Mouse (Mus musculus) liver, embryonic 14.5 days (tissue): ENCODE data around the gene Fzd4. TPM values are rescaled to one million over a fixed set of nuclear protein-coding genes. Genes with fewer than 3 reads are reported as not detected.
A peak's percentile ranks its signal among the peaks of the same experiment; 100 is the strongest.

Experiments used
- ATAC-seq: fragments of 200-750 bp; cut with Nextera tagmentation; 2 replicates; pipeline ENCODE4 v1.8.0; 2017; ENCODE audit warnings: moderate number of reproducible peaks, mild to moderate bottlenecking, moderate library complexity; ENCODE audit not compliant: insufficient read depth
- DNase-seq, 3 experiments: peaks; one replicate each; pipeline ENCODE4 v3.0.0-alpha.2; 2012 to 2013; ENCODE audit warnings: low read depth in 3 of 3, low spot score in 3 of 3
- H3K27ac ChIP-seq: fragments of 300-500 bp; sonication (generic); 2 replicates; pipeline ENCODE4 v1.5.1; 2014; ENCODE audit warnings: moderate library complexity, mild to moderate bottlenecking, control low read depth, inconsistent platforms
- H3K27me3 ChIP-seq: fragments of 300-500 bp; sonication (generic); 2 replicates; pipeline ENCODE4 v1.6.1; 2014; ENCODE audit warnings: mild to moderate bottlenecking, low read length, moderate library complexity; ENCODE audit not compliant: control insufficient read depth, insufficient read depth
- H3K36me3 ChIP-seq: fragments of 300-500 bp; sonication (generic); replicated peaks from 2 replicates; pipeline ENCODE4 v1.6.1; 2014; ENCODE audit warnings: low read depth; ENCODE audit not compliant: control insufficient read depth, insufficient read depth
- H3K4me1 ChIP-seq, 2 experiments: fragments of 200-500 bp in 1 of 2; fragments of 300-500 bp in 1 of 2; sonication (generic) in 1 of 2; replicated peaks; 2 replicates each; pipeline ENCODE4 v1.6.1; 2012 to 2014; ENCODE audit warnings: antibody characterized with exemption in 1 of 2, inconsistent platforms in 1 of 2, low read length in 1 of 2; ENCODE audit not compliant: control insufficient read depth in 2 of 2, insufficient read depth in 2 of 2
- H3K4me2 ChIP-seq: fragments of 300-500 bp; sonication (generic); 2 replicates; pipeline ENCODE4 v1.6.1; 2014; ENCODE audit warnings: low read depth, mild to moderate bottlenecking, control low read depth, moderate library complexity
- H3K4me3 ChIP-seq, 2 experiments: fragments of 200-500 bp in 1 of 2; fragments of 300-500 bp in 1 of 2; sonication (generic) in 1 of 2; 2 replicates each; pipeline ENCODE4 v1.5.1; 2012 to 2014; ENCODE audit warnings: low read depth in 2 of 2, low read length in 2 of 2, mild to moderate bottlenecking in 2 of 2, control low read depth in 1 of 2, inconsistent platforms in 1 of 2, moderate library complexity in 1 of 2; ENCODE audit not compliant: insufficient read depth in 1 of 2
- H3K9ac ChIP-seq: fragments of 300-500 bp; sonication (generic); replicated peaks from 2 replicates; pipeline ENCODE4 v1.6.1; 2014; ENCODE audit warnings: mild to moderate bottlenecking, control low read depth, moderate library complexity
- H3K9me3 ChIP-seq: fragments of 300-500 bp; sonication (generic); 2 replicates; pipeline ENCODE4 v1.6.1; 2016; ENCODE audit warnings: low read length, mixed read lengths; ENCODE audit not compliant: control insufficient read depth
- CTCF ChIP-seq: IDR thresholded peaks from 2 replicates; pipeline ENCODE4 v1.5.1; 2016; ENCODE audit warnings: antibody characterized with exemption, low read depth, control low read depth
- EP300 ChIP-seq: IDR thresholded peaks from 2 replicates; pipeline ENCODE4 v1.6.1; 2016; ENCODE audit warnings: antibody characterized with exemption, low read depth
- WGBS: fragments of 180-500 bp; shearing (Covaris S2); extraction: QIAGEN DNeasy Blood & Tissue Kit; methylation state at CpG from one replicate; pipeline ENCODE4 v1.1.7; 2014; ENCODE audit not compliant: insufficient replicate concordance; 5-methylcytosine and 5-hydroxymethylcytosine counted together
- polyA plus RNA-seq, 2 experiments: library from polyadenylated mRNA; depleted of rRNA in 1 of 2; stranded (reverse) in 1 of 2; unstranded in 1 of 2; fragments of >200 nt; fragmentation: Nextera tagmentation in 1 of 2; extraction: Ambion mirVana in 1 of 2; gene quantifications; 2 replicates each; pipeline versions ENCODE4 v1.2.1 to v1.2.3; 2012 to 2014

The Fzd4 gene
- polyA plus RNA-seq, 2 experiments, result 2.0 TPM

DNA sequence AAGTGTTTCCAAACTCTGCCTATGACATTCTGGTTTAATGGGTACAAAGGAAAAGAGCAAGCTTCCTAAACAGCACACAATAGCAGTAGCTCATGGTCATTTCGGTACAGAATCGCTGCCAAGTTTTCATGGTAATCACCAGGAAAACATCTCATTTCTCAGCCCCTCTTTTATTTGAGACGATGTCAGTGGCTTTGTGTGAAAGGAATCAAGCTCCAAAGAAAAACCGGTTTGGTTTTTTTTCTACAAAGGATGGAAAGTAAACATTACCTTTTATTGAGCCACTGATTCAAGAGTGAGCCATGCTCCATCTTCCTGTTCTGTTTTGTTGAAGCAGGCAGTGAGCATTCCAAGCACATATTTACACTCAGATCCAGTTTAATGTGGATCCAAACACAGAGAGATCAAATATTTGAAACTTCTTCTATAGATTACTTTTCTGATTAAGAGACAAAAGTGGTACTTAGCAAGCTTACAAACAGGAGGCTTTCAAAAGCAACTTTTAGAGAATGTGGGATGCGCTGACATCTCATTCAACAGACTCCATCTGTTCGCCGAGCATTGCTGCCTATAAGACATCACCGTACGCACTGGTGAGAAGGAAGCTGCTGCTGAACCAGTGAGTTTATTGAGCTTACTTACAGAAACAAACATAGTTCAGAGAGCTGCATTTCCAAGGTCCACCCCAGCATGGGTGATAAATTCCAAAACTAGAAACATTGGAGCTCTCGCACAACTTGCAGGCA, 38.8 kb upstream of the Fzd4 start:
- no peak overlapping the region for H3K27ac ChIP-seq
- H3K4me2 ChIP-seq, result no peak overlapping the region

DNA sequence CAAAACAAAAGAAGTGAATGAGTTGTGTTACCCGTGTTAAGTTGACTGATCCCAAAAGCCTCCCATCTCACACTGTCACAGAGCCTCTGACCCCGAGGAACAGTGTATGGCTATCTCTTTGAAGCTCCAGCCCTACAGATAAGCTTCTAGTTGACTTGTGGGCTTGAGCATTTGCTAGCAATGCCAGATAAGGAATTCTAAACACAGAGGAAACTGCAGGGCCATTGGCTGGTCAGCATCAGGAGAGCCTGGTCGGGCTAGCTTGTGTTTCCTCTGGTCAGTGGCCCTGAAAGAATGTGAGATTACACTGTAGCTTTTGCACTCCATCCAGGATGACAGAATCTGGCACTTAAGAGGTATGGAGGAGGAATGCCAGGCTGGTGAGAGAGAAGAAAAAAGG, 36.5 kb upstream of the Fzd4 start:
- no peak overlapping the region for H3K4me3 ChIP-seq
- 2% methylated on average over 3 of the region's 3 CpGs for WGBS
- peak; percentile 25 to 35 (median 29) for DNase-seq
- no peaks in the 10 kb centered on the region for H3K9me3 ChIP-seq
- no peak for TF ChIP-seq EP300
- TF ChIP-seq CTCF, result no peak
- H3K36me3 ChIP-seq, result no peaks in the 10 kb centered on the region
- H3K9ac ChIP-seq, result no peak overlapping the region
- H3K4me2 ChIP-seq, result no peak overlapping the region
- H3K27ac ChIP-seq, result no peak overlapping the region
- peak; percentile 78 for ATAC-seq
- peaks cover 0 to 12% of the 10 kb centered on the region in 2 experiments; a peak in 3 of 4 replicates for H3K4me1 ChIP-seq
- no peaks in the 10 kb centered on the region for H3K27me3 ChIP-seq

More for the DNA sequence above, 38.8 kb upstream of the Fzd4 start:
- H3K9me3 ChIP-seq, result no peaks in the 10 kb centered on the region
- no peak for ATAC-seq
- no peak overlapping the region for H3K9ac ChIP-seq
- H3K4me3 ChIP-seq, result no peak overlapping the region
- H3K36me3 ChIP-seq, result no peaks in the 10 kb centered on the region
- TF ChIP-seq EP300 (no peak), CTCF (no peak)
- 81% methylated on average over 10 of the region's 10 CpGs for WGBS
- peaks cover 0 to 12% of the 10 kb centered on the region in 2 experiments; a peak in 3 of 4 replicates for H3K4me1 ChIP-seq
- no peaks in the 10 kb centered on the region for H3K27me3 ChIP-seq
- no peak for DNase-seq

DNA sequence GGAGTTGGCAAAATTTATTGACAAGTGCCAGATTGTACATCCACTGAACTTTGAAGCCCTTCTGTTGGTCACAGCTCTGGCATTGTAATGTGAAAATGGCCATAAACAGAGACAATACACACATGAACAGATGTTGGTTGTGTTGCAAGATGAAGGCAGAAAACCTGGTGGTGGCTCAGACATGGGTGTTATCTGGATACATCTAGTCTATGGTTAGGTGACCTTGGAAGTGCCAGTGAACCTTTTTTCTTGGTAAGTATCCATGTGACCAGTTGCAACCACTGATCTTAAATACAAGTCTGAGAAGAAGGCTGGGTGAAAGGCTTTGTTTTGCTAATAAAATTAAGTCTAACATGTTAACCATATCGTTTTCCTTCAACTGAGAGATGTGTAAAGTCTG, 34.1 kb upstream of the Fzd4 start:
- no peak overlapping the region for H3K9ac ChIP-seq
- WGBS, result 43% methylated on average over 1 of the region's 1 CpGs
- H3K4me2 ChIP-seq, result no peak overlapping the region

DNA sequence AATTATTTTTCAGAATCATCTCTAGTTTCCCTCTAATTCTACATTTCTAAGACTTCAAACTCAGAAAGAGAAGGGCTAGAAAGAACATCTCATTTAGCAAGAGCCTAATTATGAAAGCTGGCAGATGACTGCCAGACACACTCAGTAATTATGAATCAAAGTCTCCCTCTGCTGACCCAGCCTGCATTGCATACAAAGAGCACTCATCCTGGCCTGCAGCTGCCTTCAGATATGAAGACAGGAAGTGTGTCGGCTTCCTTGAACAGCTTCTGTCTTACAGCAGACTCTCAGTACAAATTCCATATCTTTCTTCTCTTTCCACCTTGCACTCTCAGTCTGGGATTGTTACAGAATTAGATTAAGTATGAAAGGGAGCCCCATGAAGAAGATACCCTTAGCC, 33.2 kb upstream of the Fzd4 start:
- DNase-seq (no peak), ATAC-seq (no peak)
- no peak overlapping the region for H3K9ac ChIP-seq
- H3K4me2 ChIP-seq, result no peak overlapping the region
- H3K4me3 ChIP-seq, result no peak overlapping the region
- peak; percentile 8; the same call in 1 of the 2 replicates for TF ChIP-seq CTCF
- TF ChIP-seq EP300, result no peak
- no peaks in the 10 kb centered on the region for H3K27me3 ChIP-seq
- H3K4me1 ChIP-seq, result peaks cover 0 to 12% of the 10 kb centered on the region in 2 experiments; a peak in 3 of 4 replicates
- no peaks in the 10 kb centered on the region for H3K9me3 ChIP-seq
- H3K36me3 ChIP-seq, result no peaks in the 10 kb centered on the region
- WGBS, result 7% methylated on average over 1 of the region's 1 CpGs
- no peak overlapping the region for H3K27ac ChIP-seq

More for the DNA sequence above, 34.1 kb upstream of the Fzd4 start:
- no peak overlapping the region for H3K27ac ChIP-seq
- no peaks in the 10 kb centered on the region for H3K36me3 ChIP-seq
- peaks cover 0 to 12% of the 10 kb centered on the region in 2 experiments; a peak in 3 of 4 replicates for H3K4me1 ChIP-seq
- no peaks in the 10 kb centered on the region for H3K9me3 ChIP-seq
- no peaks in the 10 kb centered on the region for H3K27me3 ChIP-seq
- TF ChIP-seq EP300, result no peak
- DNase-seq, result no peak
- ATAC-seq, result no peak
- H3K4me3 ChIP-seq, result no peak overlapping the region

DNA sequence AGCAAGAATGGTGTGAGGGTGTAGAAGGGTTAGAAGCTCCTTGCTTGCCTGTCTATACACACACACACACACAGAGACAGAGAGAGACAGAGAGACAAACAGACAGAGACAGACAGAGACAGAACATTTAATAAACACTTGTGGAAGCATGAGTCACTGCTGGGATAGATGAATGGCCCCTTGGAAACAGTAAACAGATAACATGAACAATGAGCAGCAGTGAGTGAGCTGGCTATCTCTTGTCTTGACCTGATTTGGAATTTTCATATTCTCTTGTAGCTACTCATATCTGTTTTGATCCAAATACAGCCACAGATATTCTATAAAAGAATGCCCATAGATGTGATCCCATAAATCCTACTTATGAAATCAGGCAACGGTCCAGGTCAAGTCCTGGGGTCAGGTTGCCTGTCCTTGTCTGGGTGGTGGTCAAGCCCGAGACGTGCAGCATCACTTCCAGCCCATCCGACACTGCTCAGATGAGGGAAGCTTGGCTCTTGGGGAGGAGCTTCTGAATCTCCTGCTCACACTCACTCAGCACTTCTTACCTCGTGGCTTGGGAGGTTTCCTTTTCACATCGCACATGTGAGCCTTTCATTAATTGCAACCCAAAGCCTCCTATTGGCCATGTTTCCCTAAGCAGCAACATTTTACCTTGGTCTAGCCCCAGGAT, 32.4 kb upstream of the Fzd4 start:
- H3K9ac ChIP-seq, result no peak overlapping the region
- no peaks in the 10 kb centered on the region for H3K27me3 ChIP-seq
- H3K4me3 ChIP-seq, result no peak overlapping the region
- H3K36me3 ChIP-seq, result no peaks in the 10 kb centered on the region
- 38% methylated on average over 6 of the region's 6 CpGs for WGBS
- TF ChIP-seq CTCF (no peak), EP300 (no peak)
- no peaks in the 10 kb centered on the region for H3K9me3 ChIP-seq
- H3K4me1 ChIP-seq, result peaks cover 0 to 12% of the 10 kb centered on the region in 2 experiments; a peak in 3 of 4 replicates
- no peak for ATAC-seq
- no peak overlapping the region for H3K4me2 ChIP-seq
- DNase-seq, result no peak
- H3K27ac ChIP-seq, result no peak overlapping the region
